Mouse (Mus musculus): ENCODE results near the gene Iqschfp. TPM values are rescaled to one million over a fixed set of nuclear protein-coding genes. Genes with fewer than 3 reads are reported as not detected.

Gene Iqschfp
- not detected for polyA plus RNA-seq (2012; fragmentation: generic; extraction: Trizol)
- long read RNA-seq, experiment 1 = 0 reads
- long read RNA-seq, experiment 2, partial matches to known transcripts = 67 of 86 reads
- long read RNA-seq, experiment 2, other reads (novel, unspliced or antisense) = 19 of 86 reads

GRCm38 (mm10) chr3:67892026-67892705 lies at the start of gene Iqschfp, which contains the start of gene Iqcj:
Iqschfp (plus strand) TSS chr3:67892232.
Iqcj (plus strand) TSS chr3:67892220.
- Histone ChIP-seq H3K4me3 (ENCODE audit: insufficient read depth, poor library complexity, severe bottlenecking) (no peak within 1 kb of the TSS), H3K27me3 (ENCODE audit: control insufficient read depth, insufficient read depth, insufficient read length) (peaks cover 4% of the 10 kb centered on the region), H3ac (ENCODE audit: control insufficient read depth, insufficient read length, low read depth) (no peak within 1 kb of the TSS), H3K79me2 (ENCODE audit: control insufficient read depth, insufficient read depth) (no peaks in the 10 kb centered on the region), H3K36me3 (ENCODE audit: control insufficient read depth, insufficient read depth) (no peaks in the 10 kb centered on the region), H3K79me3 (ENCODE audit: low read depth) (no peaks in the 10 kb centered on the region)
- TF ChIP-seq FOSL1 (IDR thresholded peaks at IDR 0.05; ENCODE audit: insufficient read depth, low read length, poor library complexity, severe bottlenecking) (no peak), MYOG (IDR thresholded peaks at IDR 0.05; ENCODE audit: control insufficient read depth, extremely low read depth, insufficient read length) (no peak), USF1 (IDR thresholded peaks at IDR 0.05; ENCODE audit: low read depth) (no peak), CEBPB (IDR thresholded peaks at IDR 0.05; ENCODE audit: low read depth) (no peak), MYOD1 (IDR thresholded peaks at IDR 0.05; ENCODE audit: control insufficient read depth, insufficient read length, low read depth) (no peak), CTCF (IDR thresholded peaks at IDR 0.05; ENCODE audit: control insufficient read depth, insufficient read depth, insufficient read length) (no peak), MAX (IDR thresholded peaks at IDR 0.05) (no peak)

GRCm38 (mm10) chr3:67852397-67852796 lies 39.6 kb upstream of the Iqschfp start:
- no peak for TF ChIP-seq USF1 (IDR thresholded peaks at IDR 0.05; ENCODE audit: low read depth)
- no peak for TF ChIP-seq CTCF (IDR thresholded peaks at IDR 0.05; ENCODE audit: control insufficient read depth, insufficient read depth, insufficient read length)
- no peak for TF ChIP-seq FOSL1 (IDR thresholded peaks at IDR 0.05; ENCODE audit: insufficient read depth, low read length, poor library complexity, severe bottlenecking)
- TF ChIP-seq MYOG (IDR thresholded peaks at IDR 0.05; ENCODE audit: control insufficient read depth, extremely low read depth, insufficient read length) = no peak
- TF ChIP-seq MYOD1 (IDR thresholded peaks at IDR 0.05; ENCODE audit: control insufficient read depth, insufficient read length, low read depth) = no peak
- TF ChIP-seq MAX (IDR thresholded peaks at IDR 0.05) = no peak
- no peak for TF ChIP-seq CEBPB (IDR thresholded peaks at IDR 0.05; ENCODE audit: low read depth)
- Histone ChIP-seq H3K79me2 (ENCODE audit: control insufficient read depth, insufficient read depth) (no peaks in the 10 kb centered on the region), H3ac (ENCODE audit: control insufficient read depth, insufficient read length, low read depth) (no peak overlapping the region), H3K36me3 (ENCODE audit: control insufficient read depth, insufficient read depth) (no peaks in the 10 kb centered on the region), H3K79me3 (ENCODE audit: low read depth) (no peaks in the 10 kb centered on the region), H3K27me3 (ENCODE audit: control insufficient read depth, insufficient read depth, insufficient read length) (no peaks in the 10 kb centered on the region), H3K4me3 (ENCODE audit: insufficient read depth, poor library complexity, severe bottlenecking) (no peak overlapping the region)

- no peak for TF ChIP-seq CEBPB (IDR thresholded peaks at IDR 0.05; ENCODE audit: low read depth)
- TF ChIP-seq MYOG (IDR thresholded peaks at IDR 0.05; ENCODE audit: control insufficient read depth, extremely low read depth, insufficient read length) = no peak
- no peak for TF ChIP-seq CTCF (IDR thresholded peaks at IDR 0.05; ENCODE audit: control insufficient read depth, insufficient read depth, insufficient read length)
- no peak for TF ChIP-seq USF1 (IDR thresholded peaks at IDR 0.05; ENCODE audit: low read depth)
- TF ChIP-seq MYOD1 (IDR thresholded peaks at IDR 0.05; ENCODE audit: control insufficient read depth, insufficient read length, low read depth) = no peak
- TF ChIP-seq MAX (IDR thresholded peaks at IDR 0.05) = no peak
- TF ChIP-seq FOSL1 (IDR thresholded peaks at IDR 0.05; ENCODE audit: insufficient read depth, low read length, poor library complexity, severe bottlenecking) = no peak
Measured at GRCm38 (mm10) chr3:67861524-67861923, 30.5 kb upstream of the Iqschfp start.

GRCm38 (mm10) chr3:67867420-67868065 lies 24.5 kb upstream of the Iqschfp start:
- H3ac ChIP-seq (ENCODE audit: control insufficient read depth, insufficient read length, low read depth) = no peak overlapping the region
- H3K79me3 ChIP-seq (ENCODE audit: low read depth) = no peaks in the 10 kb centered on the region
- H3K4me3 ChIP-seq (ENCODE audit: insufficient read depth, poor library complexity, severe bottlenecking) = no peak overlapping the region
- TF ChIP-seq MYOD1 (IDR thresholded peaks at IDR 0.05; ENCODE audit: control insufficient read depth, insufficient read length, low read depth) = peak; percentile 11
- no peak for TF ChIP-seq FOSL1 (IDR thresholded peaks at IDR 0.05; ENCODE audit: insufficient read depth, low read length, poor library complexity, severe bottlenecking)
- TF ChIP-seq CTCF (IDR thresholded peaks at IDR 0.05; ENCODE audit: control insufficient read depth, insufficient read depth, insufficient read length) = no peak
- peaks cover 1% of the 10 kb centered on the region for H3K27me3 ChIP-seq (ENCODE audit: control insufficient read depth, insufficient read depth, insufficient read length)
- no peaks in the 10 kb centered on the region for H3K36me3 ChIP-seq (ENCODE audit: control insufficient read depth, insufficient read depth)
- H3K79me2 ChIP-seq (ENCODE audit: control insufficient read depth, insufficient read depth) = no peaks in the 10 kb centered on the region

More at GRCm38 (mm10) chr3:67861524-67861923, 30.5 kb upstream of the Iqschfp start:
- no peaks in the 10 kb centered on the region for H3K27me3 ChIP-seq (ENCODE audit: control insufficient read depth, insufficient read depth, insufficient read length)
- H3K36me3 ChIP-seq (ENCODE audit: control insufficient read depth, insufficient read depth) = no peaks in the 10 kb centered on the region
- H3K79me3 ChIP-seq (ENCODE audit: low read depth) = no peaks in the 10 kb centered on the region
- no peak overlapping the region for H3ac ChIP-seq (ENCODE audit: control insufficient read depth, insufficient read length, low read depth)
- H3K4me3 ChIP-seq (ENCODE audit: insufficient read depth, poor library complexity, severe bottlenecking) = no peak overlapping the region
- H3K79me2 ChIP-seq (ENCODE audit: control insufficient read depth, insufficient read depth) = no peaks in the 10 kb centered on the region

GRCm38 (mm10) chr3:67869424-67869823 lies 22.6 kb upstream of the Iqschfp start:
- H3K79me3 ChIP-seq (ENCODE audit: low read depth) = no peaks in the 10 kb centered on the region
- no peaks in the 10 kb centered on the region for H3K79me2 ChIP-seq (ENCODE audit: control insufficient read depth, insufficient read depth)
- H3K27me3 ChIP-seq (ENCODE audit: control insufficient read depth, insufficient read depth, insufficient read length) = peaks cover 3% of the 10 kb centered on the region
- H3K4me3 ChIP-seq (ENCODE audit: insufficient read depth, poor library complexity, severe bottlenecking) = no peak overlapping the region
- no peak overlapping the region for H3ac ChIP-seq (ENCODE audit: control insufficient read depth, insufficient read length, low read depth)
- TF ChIP-seq MYOD1 (IDR thresholded peaks at IDR 0.05; ENCODE audit: control insufficient read depth, insufficient read length, low read depth) = no peak
- TF ChIP-seq MAX (IDR thresholded peaks at IDR 0.05) = no peak
- TF ChIP-seq CTCF (IDR thresholded peaks at IDR 0.05; ENCODE audit: control insufficient read depth, insufficient read depth, insufficient read length) = no peak
- TF ChIP-seq USF1 (IDR thresholded peaks at IDR 0.05; ENCODE audit: low read depth) = no peak
- TF ChIP-seq MYOG (IDR thresholded peaks at IDR 0.05; ENCODE audit: control insufficient read depth, extremely low read depth, insufficient read length) = no peak
- H3K36me3 ChIP-seq (ENCODE audit: control insufficient read depth, insufficient read depth) = no peaks in the 10 kb centered on the region

Data from C2C12 (cell line).